Mouse (Mus musculus): ENCODE results near the gene Idnk.
A peak's percentile ranks its signal among the peaks of the same experiment; 100 is the strongest.

Idnk gene

DNA sequence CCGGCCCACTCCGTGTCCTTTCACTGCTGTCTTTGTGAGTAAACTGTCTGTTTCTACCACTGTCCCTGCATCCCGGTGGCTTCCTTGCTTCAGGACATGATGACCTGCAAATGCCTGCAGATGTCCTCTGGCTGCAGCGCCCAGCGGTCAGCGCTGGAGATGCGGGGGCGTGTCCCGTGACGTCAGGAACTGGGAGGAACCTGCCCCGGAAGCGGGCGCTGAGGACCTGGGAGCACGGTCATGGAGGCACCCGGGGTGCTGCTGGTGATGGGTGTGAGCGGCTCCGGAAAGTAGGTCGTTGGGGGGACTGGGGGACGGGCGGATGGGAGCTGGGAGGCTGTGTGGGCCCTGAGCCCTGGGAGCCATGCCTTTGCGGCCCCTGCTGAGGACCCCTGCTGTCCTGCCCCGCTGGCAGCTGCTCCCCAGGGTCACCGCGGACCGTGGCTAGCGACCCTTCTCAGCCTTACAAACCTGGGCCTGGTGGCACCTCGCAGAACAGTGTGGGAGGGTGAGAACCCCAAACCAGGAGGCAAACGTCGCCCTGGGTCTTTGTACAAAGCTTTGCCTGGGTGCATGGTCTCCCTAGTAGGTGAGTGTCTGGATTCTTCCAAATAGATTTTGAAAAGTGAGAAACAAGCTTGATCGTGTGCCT lies at the start of gene Idnk:
Gene Idnk, plus strand, starts transcription at position 203 of the 652 bp plus-strand sequence.
- peak; percentile 37 for DNase-seq (ENCODE audit: low read depth, low spot score)

DNA sequence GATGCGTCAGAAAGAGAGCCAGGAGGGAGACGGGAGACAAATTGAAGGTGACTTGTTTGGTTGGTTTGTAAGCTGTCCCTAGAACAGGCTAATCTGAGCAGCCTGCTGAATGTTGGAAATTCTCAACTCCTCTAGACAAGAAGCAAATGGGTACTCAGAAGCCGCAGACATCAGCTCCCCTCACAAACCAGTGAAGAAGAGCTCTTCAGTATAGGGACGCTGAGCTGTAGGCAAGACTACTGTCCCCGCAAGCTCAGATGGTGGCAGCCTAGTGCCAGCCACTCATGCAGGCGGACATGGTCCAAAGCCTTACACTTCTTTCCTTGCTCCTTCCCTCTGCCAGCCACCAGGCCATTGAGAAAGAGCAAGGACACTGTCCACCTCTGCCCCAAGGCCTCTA lies 46.1 kb upstream of the Idnk start:
- no peak for DNase-seq (ENCODE audit: low read depth, low spot score)

DNA sequence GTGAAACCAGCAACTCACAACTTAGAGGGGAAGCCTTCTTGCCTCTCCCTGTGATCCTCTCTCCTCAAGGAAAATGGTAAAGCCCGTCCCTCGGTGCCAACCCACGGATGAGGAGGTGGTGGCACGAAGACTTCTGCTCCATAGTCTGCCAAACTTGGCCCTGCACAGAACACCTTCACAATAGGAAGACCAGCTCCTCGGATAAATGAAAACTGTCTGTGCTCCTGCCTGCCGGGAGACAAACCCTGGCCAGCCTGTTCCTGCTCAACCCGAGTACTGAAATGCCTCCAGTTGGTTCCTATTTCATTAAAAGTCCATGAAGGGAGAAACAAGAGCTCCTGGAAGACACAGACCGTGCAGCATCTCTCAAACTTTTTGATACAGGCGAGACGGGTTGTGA lies 45.3 kb upstream of the Idnk start:
- no peak for DNase-seq (ENCODE audit: low read depth, low spot score)

DNA sequence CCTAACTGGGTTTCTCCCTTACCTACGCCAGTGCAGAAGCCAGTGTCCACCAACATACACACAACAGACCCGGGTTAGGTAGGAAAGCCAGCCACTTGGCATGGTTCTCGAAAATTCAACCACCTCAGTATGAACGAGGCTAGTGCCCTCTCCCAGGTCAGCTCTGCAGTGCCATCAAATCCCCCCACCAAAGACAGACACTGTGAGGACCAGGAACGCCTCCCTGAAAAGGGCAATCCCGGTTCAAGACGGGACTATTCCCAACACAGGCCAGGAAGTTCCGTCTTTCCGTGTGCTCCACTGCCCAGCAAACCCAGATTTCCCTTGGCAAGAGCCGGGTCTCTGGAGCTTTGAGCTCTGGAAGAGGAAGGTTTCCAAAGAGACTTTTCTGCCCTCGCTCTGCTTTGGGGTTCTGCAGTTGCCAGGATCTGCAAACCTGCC lies 44.8 kb upstream of the Idnk start:
- no peak for DNase-seq (ENCODE audit: low read depth, low spot score)

DNA sequence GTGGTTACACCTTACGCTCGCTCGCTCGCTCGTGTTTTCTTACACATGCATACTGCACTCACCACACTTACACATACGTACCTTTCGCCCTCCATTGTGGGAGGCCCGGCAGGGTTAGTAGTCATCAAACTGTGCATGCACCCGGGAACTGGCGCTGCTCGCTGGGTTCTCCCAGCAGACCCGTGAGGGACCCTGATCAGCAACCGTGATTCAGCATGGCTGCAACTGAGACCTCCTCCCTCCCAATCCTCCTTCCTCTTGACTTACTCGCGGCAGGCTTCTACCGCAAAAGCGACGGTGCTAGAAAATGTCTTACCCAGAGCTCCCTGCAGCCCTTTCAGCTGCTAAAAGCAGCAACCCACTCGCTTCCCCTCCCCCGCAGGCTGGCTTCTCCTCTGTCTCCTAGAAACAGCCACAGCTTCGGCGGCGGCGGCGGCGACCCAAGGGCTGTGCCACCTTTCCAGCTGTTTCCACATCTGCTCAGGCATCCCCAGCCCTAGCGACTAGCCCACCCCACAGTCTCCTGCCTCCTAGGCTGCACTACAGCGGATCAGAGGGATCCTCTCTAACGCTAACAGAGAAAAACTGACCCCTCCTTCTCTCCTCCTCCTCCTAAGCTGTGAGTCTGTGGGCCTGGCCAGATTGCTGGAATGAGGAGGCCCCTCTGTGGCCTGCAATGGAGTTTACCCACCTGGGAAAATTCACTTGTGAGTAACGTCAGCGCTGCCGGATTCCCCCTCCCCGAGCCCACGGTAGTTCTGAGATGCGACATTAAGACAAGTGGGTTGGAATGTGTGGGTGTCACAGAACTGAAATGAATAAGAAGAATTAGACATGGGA lies 44.2 kb upstream of the Idnk start, which contains the start of gene Klhl3:
Gene Klhl3, minus strand, starts transcription at position 532 of the 840 bp plus-strand sequence.
- no peak for DNase-seq (ENCODE audit: low read depth, low spot score)

DNA sequence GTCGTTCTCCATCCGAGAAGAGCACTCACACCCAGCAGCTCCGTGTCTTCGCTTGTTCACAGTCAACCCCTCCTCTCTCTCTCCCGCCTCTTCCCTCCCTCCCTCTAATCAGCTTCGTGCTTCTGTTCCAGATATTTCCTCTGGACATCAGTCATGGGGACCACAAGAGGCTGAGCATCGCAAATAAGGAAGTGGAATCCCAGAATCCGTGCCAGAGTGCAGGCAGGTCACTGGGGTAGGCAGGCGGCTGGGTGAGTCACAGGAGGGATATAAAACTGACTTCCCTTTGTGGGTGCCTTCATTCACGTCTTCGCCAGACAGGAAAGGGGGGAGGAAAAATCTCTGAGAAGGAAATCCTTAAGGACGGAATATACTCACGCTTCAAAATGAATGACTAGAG lies 42.2 kb upstream of the Idnk start:
- no peak for DNase-seq (ENCODE audit: low read depth, low spot score)

GRCm38 (mm10) chr13:58116801-58117200 lies 40.6 kb upstream of the Idnk start:
- DNase-seq (ENCODE audit: low read depth, low spot score): no peak

DNA sequence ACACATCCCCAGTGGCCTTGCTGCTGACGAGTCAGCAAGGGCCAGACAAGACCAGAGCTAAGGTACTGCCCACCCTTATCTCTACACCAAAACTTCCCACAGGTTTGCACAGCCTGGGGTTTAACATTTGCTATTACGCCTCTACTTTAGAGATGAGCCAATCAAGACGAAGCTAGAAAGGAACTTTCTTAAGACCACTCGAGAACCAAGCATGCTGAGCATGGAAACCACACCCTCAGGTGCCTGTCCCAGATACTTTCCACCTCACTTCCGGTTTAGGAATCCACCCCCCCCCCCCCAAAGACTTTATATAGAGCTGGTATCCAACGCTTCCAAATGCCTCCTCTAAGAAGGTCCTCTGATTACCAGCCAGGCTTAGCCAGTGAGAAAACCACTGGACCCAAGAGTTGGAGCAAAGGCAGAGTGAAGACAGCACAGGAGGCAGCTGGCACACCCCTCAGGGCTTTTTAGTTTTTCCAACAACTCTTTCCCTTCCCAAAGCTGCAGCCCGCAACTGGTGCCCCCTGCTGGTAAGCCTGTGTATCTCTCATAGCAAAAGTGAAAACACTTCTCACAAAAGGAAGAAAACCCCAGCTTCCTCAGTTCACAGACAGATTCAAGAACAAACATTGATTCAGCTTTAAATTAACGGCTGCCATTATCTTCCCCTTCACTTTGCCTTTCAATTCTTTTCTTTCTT lies 40.0 kb upstream of the Idnk start:
- no peak for DNase-seq (ENCODE audit: low read depth, low spot score)

DNA sequence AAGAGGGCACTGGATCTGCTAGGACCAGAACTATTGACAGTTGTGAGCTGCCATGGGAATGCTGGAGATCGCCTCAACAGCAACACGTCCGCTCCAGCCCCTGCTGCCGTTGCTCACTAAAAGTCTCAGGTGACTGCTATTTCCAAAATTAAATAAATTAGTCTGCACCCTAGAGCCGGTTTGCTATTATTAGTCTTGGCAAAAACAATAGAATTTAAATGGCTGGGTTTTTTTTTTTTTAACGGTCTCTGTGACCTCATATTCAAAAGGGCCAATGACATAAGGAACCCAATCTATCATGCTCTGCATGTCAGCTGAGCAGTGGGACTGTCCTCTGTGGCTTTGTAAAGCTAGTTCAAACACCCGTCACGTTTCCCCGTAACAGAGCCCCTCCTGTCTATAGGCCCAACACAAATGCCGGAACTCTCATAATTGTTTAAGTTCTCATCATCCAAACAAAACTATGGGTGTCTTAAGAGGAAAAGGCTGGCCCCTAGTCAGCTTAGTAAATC lies 34.6 kb upstream of the Idnk start:
- no peak for DNase-seq (ENCODE audit: low read depth, low spot score)

GRCm38 (mm10) chr13:58123381-58123780 lies 34.1 kb upstream of the Idnk start:
- DNase-seq (ENCODE audit: low read depth, low spot score): no peak

- no peak for DNase-seq (ENCODE audit: low read depth, low spot score)
Observed at GRCm38 (mm10) chr13:58124278-58124677, 33.2 kb upstream of the Idnk start.

DNA sequence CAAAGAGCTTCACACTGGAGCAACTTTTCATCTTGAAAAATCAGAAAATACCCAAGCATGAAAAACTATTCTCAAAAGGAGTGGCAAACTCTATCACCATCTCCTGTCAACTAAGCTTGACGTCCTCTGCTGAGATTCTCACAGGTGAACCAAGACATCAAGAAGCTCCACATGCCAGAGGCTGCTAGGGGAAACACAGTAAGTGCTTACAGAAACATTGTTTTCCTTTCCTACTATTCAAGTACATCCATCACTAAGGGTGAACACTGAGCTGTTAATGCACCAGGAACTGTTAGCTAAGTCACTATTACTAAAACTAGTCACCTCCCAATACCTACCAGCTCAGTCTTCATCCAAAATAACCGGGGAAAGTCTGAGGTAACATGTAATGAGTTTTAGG lies 32.5 kb upstream of the Idnk start:
- no peak for DNase-seq (ENCODE audit: low read depth, low spot score)

GRCm38 (mm10) chr13:58126126-58126525 lies 31.3 kb upstream of the Idnk start:
- no peak for DNase-seq (ENCODE audit: low read depth, low spot score)

- no peak for DNase-seq (ENCODE audit: low read depth, low spot score)
Observed at GRCm38 (mm10) chr13:58126862-58127765, 30.3 kb upstream of the Idnk start.

DNA sequence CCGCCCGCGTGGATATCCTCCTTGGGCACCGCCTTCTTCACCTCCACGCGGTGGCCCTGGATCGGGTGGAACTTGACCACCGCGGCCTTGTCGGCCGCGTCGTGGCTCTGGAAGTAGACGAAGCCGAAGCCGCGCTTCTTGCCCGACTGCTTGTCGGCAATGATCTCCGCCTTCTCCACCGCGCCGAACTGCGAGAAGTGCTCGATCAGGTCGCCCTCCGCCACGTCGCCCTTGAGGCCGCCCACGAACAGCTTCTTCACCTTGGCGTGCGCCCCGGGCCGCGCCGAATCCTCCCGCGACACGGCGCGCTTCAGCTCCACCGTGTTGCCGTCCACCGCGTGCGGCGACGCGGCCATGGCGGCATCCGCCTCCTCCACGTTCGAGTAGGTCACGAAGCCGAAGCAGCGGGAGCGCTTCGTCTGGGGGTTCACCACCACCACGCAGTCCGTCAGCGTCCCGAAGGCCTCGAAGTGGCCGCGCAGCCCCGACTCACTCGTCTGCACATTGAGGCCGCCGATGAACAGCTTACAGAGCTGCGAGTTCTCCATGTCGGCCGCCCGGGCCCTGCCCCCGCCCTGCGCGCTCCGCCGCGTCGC lies 29.6 kb upstream of the Idnk start:
- DNase-seq (ENCODE audit: low read depth, low spot score): no peak

GRCm38 (mm10) chr13:58128396-58128767 lies 29.1 kb upstream of the Idnk start, which contains the start of gene Hnrnpa0:
Hnrnpa0 (minus strand) TSS chr13:58128556.
- peak; percentile 85 for DNase-seq (ENCODE audit: low read depth, low spot score)

DNA sequence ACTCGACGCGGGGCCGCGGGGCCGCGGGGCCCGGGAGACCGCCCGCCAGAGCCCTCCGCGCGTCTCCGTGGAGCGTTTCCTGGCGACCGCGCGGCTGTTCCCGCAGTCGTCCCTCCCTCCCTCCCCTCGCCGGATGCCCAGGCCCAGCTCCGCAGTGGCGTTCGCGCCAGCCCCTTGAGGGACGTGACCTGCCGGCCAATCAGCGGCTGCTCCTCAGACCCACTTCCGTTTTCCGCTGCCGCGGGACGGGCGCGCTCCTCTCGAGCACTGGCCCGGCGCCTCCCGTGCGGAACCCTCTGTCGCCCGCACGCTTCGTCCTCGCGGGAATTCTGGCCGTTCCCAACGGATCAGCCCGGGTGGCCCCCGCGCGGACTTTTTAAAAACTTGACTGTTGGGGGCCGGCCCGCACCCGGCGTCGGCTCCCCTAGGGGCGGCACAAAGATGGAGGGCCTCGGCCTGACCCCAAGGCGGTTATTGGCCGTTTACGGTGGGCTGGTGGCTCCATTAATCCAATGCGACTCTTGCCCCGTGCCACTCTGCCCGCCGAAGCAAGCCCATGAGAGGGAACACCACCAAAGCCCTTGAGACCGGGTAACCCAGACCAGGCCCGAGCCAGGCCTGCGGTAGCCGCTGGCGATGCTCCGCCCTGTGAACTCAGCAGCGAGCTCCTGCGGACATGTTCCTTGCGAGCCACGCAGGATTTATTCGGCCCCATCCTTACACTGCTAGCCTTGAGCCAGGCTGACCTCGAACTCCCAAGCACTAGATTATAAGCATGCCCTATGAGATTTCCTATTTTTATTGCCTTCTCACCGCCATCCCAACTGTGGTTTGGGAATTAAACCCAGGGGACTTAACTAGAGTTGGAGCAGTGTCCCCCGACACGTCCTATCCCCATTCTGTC lies 28.4 kb upstream of the Idnk start:
- DNase-seq (ENCODE audit: low read depth, low spot score): peak; percentile 91

- DNase-seq (ENCODE audit: low read depth, low spot score): no peak
Observed at GRCm38 (mm10) chr13:58129687-58130246, 27.7 kb upstream of the Idnk start.

DNA sequence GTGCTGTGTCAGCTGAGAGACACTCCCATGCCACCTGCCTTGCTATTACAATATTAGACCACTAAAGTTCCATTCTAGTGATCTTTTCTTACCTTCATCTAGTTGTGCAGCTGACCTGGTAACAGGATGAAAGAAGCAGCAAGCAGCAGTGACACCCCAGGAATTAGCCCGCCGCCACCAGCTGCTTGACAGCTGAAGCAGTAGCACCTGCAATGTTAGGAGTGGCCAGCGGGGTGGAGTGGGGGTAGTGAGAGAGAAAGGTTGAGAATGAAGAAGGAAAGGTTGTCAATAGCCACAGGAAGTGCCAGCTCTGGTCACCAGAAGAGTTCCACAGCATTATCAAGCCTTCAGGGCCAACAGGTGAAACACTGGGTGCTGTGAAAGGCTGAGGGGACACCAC lies 25.8 kb upstream of the Idnk start:
- no peak for DNase-seq (ENCODE audit: low read depth, low spot score)

All from brain, embryonic 18.5 days (tissue).